Comparison of ENCODE assay signal across 8 mouse cellular contexts in the genomic region with DNA sequence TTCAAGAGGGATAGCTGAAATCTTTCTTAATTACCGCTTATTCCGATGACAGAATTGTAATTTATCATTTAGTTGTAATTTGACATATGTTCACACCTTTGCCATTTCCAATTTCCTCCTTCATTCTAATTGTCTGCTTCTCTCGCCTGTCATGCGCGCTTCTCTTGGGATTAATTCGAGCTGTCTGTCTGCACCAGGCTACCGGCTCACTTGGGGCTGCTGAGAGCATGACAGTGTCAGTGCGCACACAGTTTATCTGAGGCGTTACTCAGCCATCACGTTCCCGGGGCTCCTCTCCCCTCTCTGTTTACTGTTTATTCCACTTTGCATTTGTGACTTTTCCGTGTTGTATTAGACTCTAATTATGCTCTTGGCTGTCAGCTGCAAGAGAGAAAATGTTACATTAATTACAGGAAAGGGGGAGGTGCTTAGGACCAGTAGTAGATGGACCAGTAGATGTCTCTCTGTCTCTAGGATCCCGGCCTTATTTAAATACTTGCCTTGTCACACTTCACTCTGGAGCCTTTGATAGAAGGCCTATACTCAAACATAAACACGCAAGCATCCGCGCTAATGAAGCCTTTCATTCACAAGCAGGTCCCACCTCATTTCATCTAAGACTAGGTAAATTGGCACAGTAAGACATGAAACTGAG.
DNase-seq lines count a peak whose midpoint lies in the region; ATAC-seq and TF ChIP-seq lines count a peak whose summit lies in the region.

No protein-coding gene starts in this region.

- DNase-seq in kidney, postnatal 0 days (ENCODE audit: low spot score) = no peak
- no peak for DNase-seq in kidney, adult 18-20 months
- DNase-seq in hindbrain, embryonic 14.5 days (ENCODE audit: low spot score) = peak; percentile 38
- DNase-seq in midbrain, embryonic 10.5 days (ENCODE audit: low spot score) = no peak
- DNase-seq in urinary bladder, adult 18-20 months (ENCODE audit: low spot score in 2 of 2) = no peak
- DNase-seq in kidney, adult 9 months = no peak
- no peak for DNase-seq in kidney, adult 11 months

- H3K4me2 ChIP-seq in kidney, postnatal 0 days (ENCODE audit: low read length) = peak overlapping the region; percentile 42
- H3K4me2 ChIP-seq in embryonic facial prominence, embryonic 13.5 days = peak overlapping the region; percentile 58
- H3K4me2 ChIP-seq in hindbrain, embryonic 14.5 days (replicated peaks) = peak overlapping the region; percentile 58

- no peak for ATAC-seq in kidney, postnatal 0 days (replicated peaks; ENCODE audit: low FRiP score, low read depth)
- ATAC-seq in embryonic facial prominence, embryonic 13.5 days (ENCODE audit: insufficient number of reproducible peaks, insufficient read depth, low FRiP score, low TSS enrichment, low read depth) = no peak
- peak; percentile 86 for ATAC-seq in hindbrain, embryonic 14.5 days (ENCODE audit: low FRiP score)

- no peak for TF ChIP-seq CTCF in kidney, postnatal 0 days (IDR thresholded peaks at IDR 0.05; ENCODE audit: low read depth)

- H3K4me3 ChIP-seq in kidney, postnatal 0 days (replicated peaks; ENCODE audit: low read depth, low read length) = no peak overlapping the region
- H3K4me3 ChIP-seq in embryonic facial prominence, embryonic 13.5 days = peak overlapping the region; percentile 30
- H3K4me3 ChIP-seq in hindbrain, embryonic 14.5 days (replicated peaks; ENCODE audit: low read length) = peak overlapping the region; percentile 24
- H3K4me3 ChIP-seq in midbrain, embryonic 10.5 days = no peak overlapping the region

- no peaks in the 10 kb centered on the region for H3K9me3 ChIP-seq in kidney, postnatal 0 days (replicated peaks; ENCODE audit: low read length)
- no peaks in the 10 kb centered on the region for H3K9me3 ChIP-seq in embryonic facial prominence, embryonic 13.5 days
- peaks cover 6% of the 10 kb centered on the region; the same call in 1 of the 2 replicates for H3K9me3 ChIP-seq in hindbrain, embryonic 14.5 days (ENCODE audit: control insufficient read depth, low read length)
- H3K9me3 ChIP-seq in midbrain, embryonic 10.5 days (replicated peaks) = no peaks in the 10 kb centered on the region

- no peaks in the 10 kb centered on the region for H3K4me1 ChIP-seq in kidney, postnatal 0 days (replicated peaks; ENCODE audit: insufficient read depth, low read length)
- 0 out of 2 replicates have a peak, but pooled peaks cover 4% of the 10 kb centered on the region for H3K4me1 ChIP-seq in embryonic facial prominence, embryonic 13.5 days
- peaks cover 8% of the 10 kb centered on the region for H3K4me1 ChIP-seq in hindbrain, embryonic 14.5 days (replicated peaks; ENCODE audit: control insufficient read depth, insufficient read depth, low read length)
- peaks cover 12% of the 10 kb centered on the region for H3K4me1 ChIP-seq in midbrain, embryonic 10.5 days

- H3K9ac ChIP-seq in kidney, postnatal 0 days (ENCODE audit: low read depth, low read length) = no peak overlapping the region
- H3K9ac ChIP-seq in embryonic facial prominence, embryonic 13.5 days = no peak overlapping the region
- H3K9ac ChIP-seq in hindbrain, embryonic 14.5 days = peak overlapping the region; percentile 13

- no peak overlapping the region for H3K27ac ChIP-seq in kidney, postnatal 0 days
- no peak overlapping the region for H3K27ac ChIP-seq in embryonic facial prominence, embryonic 13.5 days
- peak overlapping the region; percentile 43 for H3K27ac ChIP-seq in hindbrain, embryonic 14.5 days
- peak overlapping the region; percentile 18; the same call in 1 of the 2 replicates for H3K27ac ChIP-seq in midbrain, embryonic 10.5 days (replicated peaks)

- WGBS in kidney, postnatal 0 days = 53% methylated on average over 16 of the region's 16 CpGs
- 34% methylated on average over 16 of the region's 16 CpGs for WGBS in embryonic facial prominence, embryonic 13.5 days
- WGBS in hindbrain, embryonic 14.5 days = 30% methylated on average over 16 of the region's 16 CpGs
- WGBS in midbrain, embryonic 10.5 days = 63% methylated on average over 16 of the region's 16 CpGs

- H3K36me3 ChIP-seq in kidney, postnatal 0 days (ENCODE audit: insufficient read depth, low read length) = no peaks in the 10 kb centered on the region
- no peaks in the 10 kb centered on the region for H3K36me3 ChIP-seq in embryonic facial prominence, embryonic 13.5 days
- no peaks in the 10 kb centered on the region for H3K36me3 ChIP-seq in hindbrain, embryonic 14.5 days (replicated peaks; ENCODE audit: control insufficient read depth, insufficient read depth)
- no peaks in the 10 kb centered on the region for H3K36me3 ChIP-seq in midbrain, embryonic 10.5 days

- no peaks in the 10 kb centered on the region for H3K27me3 ChIP-seq in kidney, postnatal 0 days (ENCODE audit: insufficient read depth, low read length)
- no peaks in the 10 kb centered on the region for H3K27me3 ChIP-seq in embryonic facial prominence, embryonic 13.5 days
- H3K27me3 ChIP-seq in hindbrain, embryonic 14.5 days (ENCODE audit: control insufficient read depth, insufficient read depth, low read length) = no peaks in the 10 kb centered on the region
- H3K27me3 ChIP-seq in midbrain, embryonic 10.5 days (ENCODE audit: low read depth, poor library complexity, severe bottlenecking) = no peaks in the 10 kb centered on the region

Comparison
In these comparisons a context has a peak if more than half of its experiments do, and no peak if none do; other contexts are left out.
1. H3K27ac ChIP-seq: peak in hindbrain, embryonic 14.5 days (single experiment) and midbrain, embryonic 10.5 days (single experiment); none in kidney, postnatal 0 days (single experiment) and embryonic facial prominence, embryonic 13.5 days (single experiment).
2. H3K4me3 ChIP-seq: peak in embryonic facial prominence, embryonic 13.5 days (single experiment) and hindbrain, embryonic 14.5 days (single experiment); none in kidney, postnatal 0 days (single experiment) and midbrain, embryonic 10.5 days (single experiment).
3. Peak in every context shown above with its lines, with median percentiles within 50 percentile points of each other: H3K4me2 ChIP-seq.